Mouse (Mus musculus) neural tube, embryonic 12.5 days (tissue): ENCODE measurements around the gene Kcnd1. TPM values are rescaled to one million over a fixed set of nuclear protein-coding genes. Genes with fewer than 3 reads are reported as not detected.
A peak's percentile ranks its signal among the peaks of the same experiment; 100 is the strongest.
"Not testable (repeated sequence)": the region's sequence is repeated elsewhere in the genome, so short reads cannot be mapped to it uniquely, and the experiment has no call there.

ENCODE experiments used
- ATAC-seq: fragments of 200-750 bp; cut with Nextera tagmentation; 2 replicates; pipeline ENCODE4 v1.8.0; 2017; ENCODE audit warnings: low read depth, mild to moderate bottlenecking, moderate TSS enrichment, moderate library complexity; ENCODE audit not compliant: low FRiP score
- H3K27ac ChIP-seq: fragments of 300-500 bp; sonication (generic); 2 replicates; pipeline ENCODE4 v1.5.1; 2016
- H3K27me3 ChIP-seq: fragments of 300-500 bp; sonication (generic); replicated peaks from 2 replicates; pipeline ENCODE4 v1.6.1; 2016; ENCODE audit warnings: mild to moderate bottlenecking
- H3K36me3 ChIP-seq: fragments of 300-500 bp; sonication (generic); 2 replicates; pipeline ENCODE4 v1.6.1; 2016; ENCODE audit warnings: mild to moderate bottlenecking
- H3K4me1 ChIP-seq: fragments of 300-500 bp; sonication (generic); 2 replicates; pipeline ENCODE4 v1.6.1; 2016
- H3K4me2 ChIP-seq: fragments of 300-500 bp; sonication (generic); replicated peaks from 2 replicates; pipeline ENCODE4 v1.6.1; 2016; ENCODE audit warnings: mild to moderate bottlenecking
- H3K4me3 ChIP-seq: fragments of 300-500 bp; sonication (generic); 2 replicates; pipeline ENCODE4 v1.5.1; 2016
- H3K9ac ChIP-seq: fragments of 300-500 bp; sonication (generic); 2 replicates; pipeline ENCODE4 v1.6.1; 2016; ENCODE audit warnings: mild to moderate bottlenecking
- H3K9me3 ChIP-seq: fragments of 300-500 bp; sonication (generic); 2 replicates; pipeline ENCODE4 v1.6.1; 2016; ENCODE audit warnings: mild to moderate bottlenecking
- WGBS: fragments of 180-500 bp; shearing (Covaris S2); methylation state at CpG from one replicate; pipeline ENCODE4 v1.1.7; 2016; 5-methylcytosine and 5-hydroxymethylcytosine counted together
- polyA plus RNA-seq: library from polyadenylated mRNA; unstranded; fragments of >200 nt; fragmentation: Nextera tagmentation; extraction: Ambion mirVana; gene quantifications from 2 replicates; pipeline ENCODE4 v1.2.1, GENCODE M21; 2016

Gene Kcnd1
- polyA plus RNA-seq, 1 experiment from 2014 or later = 2.3 TPM

GRCm38 (mm10) chrX:7797327-7797726, 24.8 kb upstream of the Kcnd1 start:
- ATAC-seq = no peak
- no peaks in the 10 kb centered on the region for H3K9me3 ChIP-seq
- no peak overlapping the region for H3K4me3 ChIP-seq
- no peak overlapping the region for H3K27ac ChIP-seq
- WGBS = 80% methylated on average over 3 of the region's 3 CpGs
- peaks cover 24% of the 10 kb centered on the region; the same call in 1 of the 2 replicates for H3K36me3 ChIP-seq
- no peak overlapping the region for H3K4me2 ChIP-seq
- no peak overlapping the region for H3K9ac ChIP-seq
- no peaks in the 10 kb centered on the region for H3K27me3 ChIP-seq
- H3K4me1 ChIP-seq = no peaks in the 10 kb centered on the region

- H3K9ac ChIP-seq, H3K27ac ChIP-seq, H3K9me3 ChIP-seq, H3K4me3 ChIP-seq, H3K4me1 ChIP-seq, H3K4me2 ChIP-seq, H3K27me3 ChIP-seq, ATAC-seq: not testable (repeated sequence)
- WGBS = 81% methylated on average over 2 of the region's 2 CpGs
- H3K36me3 ChIP-seq = peaks cover 47% of the 10 kb centered on the region
Observed at GRCm38 (mm10) chrX:7802157-7802556, 19.9 kb upstream of the Kcnd1 start.

- not testable (repeated sequence) for H3K27me3 ChIP-seq, H3K4me1 ChIP-seq, H3K4me3 ChIP-seq, H3K9ac ChIP-seq, H3K9me3 ChIP-seq, H3K27ac ChIP-seq, ATAC-seq, H3K4me2 ChIP-seq
- H3K36me3 ChIP-seq = peaks cover 44% of the 10 kb centered on the region
- 55% methylated on average over 8 of the region's 8 CpGs for WGBS
Observed at GRCm38 (mm10) chrX:7815016-7815415, 7.1 kb upstream of the Kcnd1 start.

DNA sequence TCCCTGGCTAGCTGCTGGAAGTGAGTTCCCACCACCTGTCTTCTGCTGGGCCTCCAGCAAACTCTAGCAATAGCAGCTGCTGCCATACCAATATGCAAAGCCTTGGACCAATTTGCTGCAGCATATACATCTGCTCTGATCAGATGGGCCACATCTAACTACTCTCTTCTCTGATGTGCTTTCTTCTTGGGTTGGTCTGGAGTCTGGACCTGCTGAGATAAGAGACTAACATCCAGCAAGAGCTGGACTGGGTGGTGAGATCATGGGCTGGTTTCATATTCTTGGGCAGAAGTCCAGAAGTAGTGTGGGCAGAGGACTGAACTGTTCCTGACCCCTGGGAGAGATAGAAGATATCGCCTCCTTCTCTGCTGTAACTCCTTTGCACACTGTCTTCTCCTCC, 15.1 kb downstream of the Kcnd1 start:
- Histone ChIP-seq H3K27ac (no peak overlapping the region), H3K9ac (no peak overlapping the region), H3K4me1 (no peaks in the 10 kb centered on the region), H3K4me3 (no peak overlapping the region), H3K9me3 (no peaks in the 10 kb centered on the region), H3K27me3 (no peaks in the 10 kb centered on the region), H3K4me2 (no peak overlapping the region), H3K36me3 (no peaks in the 10 kb centered on the region)
- no peak for ATAC-seq
- 82% methylated on average over 1 of the region's 1 CpGs for WGBS

- H3K4me3 ChIP-seq = peak overlapping the region; percentile 83
- no peak overlapping the region for H3K27ac ChIP-seq
- WGBS = 15% methylated on average over 7 of the region's 7 CpGs
- no peaks in the 10 kb centered on the region for H3K27me3 ChIP-seq
- H3K4me2 ChIP-seq = peak overlapping the region; percentile 49
- peaks cover 12% of the 10 kb centered on the region; the same call in 1 of the 2 replicates for H3K4me1 ChIP-seq
- no peaks in the 10 kb centered on the region for H3K36me3 ChIP-seq
- no peaks in the 10 kb centered on the region for H3K9me3 ChIP-seq
- no peak overlapping the region for H3K9ac ChIP-seq
- no peak for ATAC-seq
Observed at GRCm38 (mm10) chrX:7840842-7841162, 18.7 kb downstream of the Kcnd1 start.

DNA sequence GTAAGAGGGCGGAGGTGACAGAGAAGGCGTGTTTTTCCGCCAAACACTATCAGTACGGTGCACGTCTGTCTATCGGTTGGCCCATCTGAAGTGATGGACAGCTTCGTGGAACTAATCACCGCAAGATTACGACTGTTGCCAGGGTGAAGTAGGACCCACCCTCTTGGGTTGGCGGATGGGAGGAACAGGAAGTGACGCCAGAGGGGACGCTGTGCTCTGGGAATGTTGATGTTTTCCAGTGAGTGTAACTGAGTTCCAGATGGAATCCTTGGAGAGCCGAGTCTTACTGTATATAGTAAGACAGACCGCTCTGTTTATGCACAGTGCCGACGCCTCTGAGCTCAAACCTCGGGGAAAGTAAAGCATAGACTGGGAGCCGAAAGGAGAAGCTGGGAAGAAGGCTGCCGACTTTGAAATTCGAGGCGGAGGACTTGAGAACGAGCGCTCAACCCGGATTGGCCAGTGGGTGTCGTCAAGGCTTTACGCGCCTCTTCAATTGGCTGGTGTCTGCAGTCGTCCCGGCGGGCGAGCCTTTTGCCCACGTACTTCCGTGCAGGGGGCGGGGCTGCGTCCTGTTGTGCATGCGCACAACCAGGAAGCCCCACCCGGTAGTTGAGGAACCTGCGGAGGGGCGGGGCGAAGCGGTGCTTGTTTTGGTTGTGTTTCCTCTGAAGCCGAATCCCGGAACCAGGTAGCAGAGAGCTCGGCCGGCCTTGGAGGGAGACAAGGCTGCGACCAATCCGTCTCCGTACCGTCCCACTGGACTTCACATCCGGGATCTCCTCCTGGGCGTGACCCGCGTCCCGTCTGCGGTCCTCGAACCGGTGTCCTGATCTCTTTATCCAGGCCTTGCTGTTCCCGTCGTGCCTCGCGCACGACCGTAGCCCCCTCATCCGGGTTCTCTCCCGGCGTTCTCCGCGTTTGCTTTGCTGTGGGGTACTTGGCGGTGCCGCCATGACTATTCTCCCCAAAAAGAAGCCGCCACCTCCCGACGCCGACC, 19.4 kb downstream of the Kcnd1 start, which contains the start of gene Otud5:
Gene Otud5 (plus strand): TSS at position 202 of the 1,000 bp plus-strand sequence.
- ATAC-seq = peak; percentile 98
- WGBS = 14% methylated on average over 74 of the region's 74 CpGs
- Histone ChIP-seq H3K4me3 (peak within 1 kb of the TSS; percentile 83), H3K27ac (peak within 1 kb of the TSS; percentile 57), H3K4me1 (peaks cover 12% of the 10 kb centered on the region; the same call in 1 of the 2 replicates), H3K9me3 (no peaks in the 10 kb centered on the region), H3K27me3 (no peaks in the 10 kb centered on the region), H3K36me3 (no peaks in the 10 kb centered on the region), H3K9ac (peak within 1 kb of the TSS; percentile 86), H3K4me2 (peak within 1 kb of the TSS; percentile 72)

DNA sequence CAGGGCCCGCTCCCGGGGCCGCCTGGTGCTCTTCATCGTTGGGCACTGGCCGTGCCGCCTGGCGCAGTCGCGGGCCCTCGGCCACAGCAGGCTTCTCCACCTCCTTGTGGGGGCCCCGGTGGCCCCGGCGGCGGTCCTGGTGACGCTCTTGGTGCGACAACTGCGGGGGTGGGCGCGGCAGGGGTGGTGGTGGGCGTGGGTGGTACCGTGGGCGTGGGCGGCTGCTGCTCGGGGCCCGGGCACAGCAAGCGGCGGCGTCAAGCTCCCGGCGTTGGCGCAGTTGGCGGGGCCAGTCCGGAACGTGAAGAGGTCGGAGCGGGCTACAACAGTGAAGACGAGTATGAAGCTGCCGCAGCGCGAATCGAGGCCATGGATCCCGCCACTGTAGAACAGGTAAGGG, 20.2 kb downstream of the Kcnd1 start:
- peak overlapping the region; percentile 72 for H3K4me2 ChIP-seq
- peak overlapping the region; percentile 86 for H3K9ac ChIP-seq
- ATAC-seq = no peak; the same call in 1 of the 2 replicates
- H3K9me3 ChIP-seq = no peaks in the 10 kb centered on the region
- no peaks in the 10 kb centered on the region for H3K36me3 ChIP-seq
- peaks cover 12% of the 10 kb centered on the region; the same call in 1 of the 2 replicates for H3K4me1 ChIP-seq
- H3K27ac ChIP-seq = peak overlapping the region; percentile 57
- no peaks in the 10 kb centered on the region for H3K27me3 ChIP-seq
- WGBS = 18% methylated on average over 42 of the region's 42 CpGs
- H3K4me3 ChIP-seq = peak overlapping the region; percentile 83

- no peaks in the 10 kb centered on the region for H3K27me3 ChIP-seq
- H3K27ac ChIP-seq = no peak overlapping the region
- H3K4me1 ChIP-seq = peaks cover 10% of the 10 kb centered on the region; the same call in 1 of the 2 replicates
- WGBS = 63% methylated on average over 2 of the region's 2 CpGs
- H3K4me3 ChIP-seq = no peak overlapping the region
- no peaks in the 10 kb centered on the region for H3K9me3 ChIP-seq
- H3K9ac ChIP-seq = no peak overlapping the region
- ATAC-seq = no peak
- H3K36me3 ChIP-seq = no peaks in the 10 kb centered on the region; the same call in 1 of the 2 replicates
- H3K4me2 ChIP-seq = no peak overlapping the region
Observed at GRCm38 (mm10) chrX:7847845-7848244, 25.8 kb downstream of the Kcnd1 start.

- no peak overlapping the region for H3K9ac ChIP-seq
- no peaks in the 10 kb centered on the region for H3K9me3 ChIP-seq
- WGBS = 59% methylated on average over 2 of the region's 2 CpGs
- no peak for ATAC-seq
- H3K36me3 ChIP-seq = no peaks in the 10 kb centered on the region; the same call in 1 of the 2 replicates
- no peaks in the 10 kb centered on the region for H3K4me1 ChIP-seq
- no peak overlapping the region for H3K4me3 ChIP-seq
- no peak overlapping the region for H3K4me2 ChIP-seq
- no peaks in the 10 kb centered on the region for H3K27me3 ChIP-seq
- no peak overlapping the region for H3K27ac ChIP-seq
Observed at GRCm38 (mm10) chrX:7854578-7854977, 32.5 kb downstream of the Kcnd1 start.

- Histone ChIP-seq H3K9me3 (no peaks in the 10 kb centered on the region), H3K4me1 (no peaks in the 10 kb centered on the region), H3K4me3 (no peak overlapping the region), H3K9ac (no peak overlapping the region), H3K4me2 (no peak overlapping the region), H3K36me3 (no peaks in the 10 kb centered on the region; the same call in 1 of the 2 replicates), H3K27ac (no peak overlapping the region), H3K27me3 (no peaks in the 10 kb centered on the region)
- no peak for ATAC-seq
- 96% methylated on average over 3 of the region's 3 CpGs for WGBS
Observed at GRCm38 (mm10) chrX:7859191-7859753, 37.2 kb downstream of the Kcnd1 start.

GRCm38 (mm10) chrX:7863181-7863580, 41.1 kb downstream of the Kcnd1 start:
- no peak for ATAC-seq
- WGBS = 87% methylated on average over 1 of the region's 1 CpGs

DNA sequence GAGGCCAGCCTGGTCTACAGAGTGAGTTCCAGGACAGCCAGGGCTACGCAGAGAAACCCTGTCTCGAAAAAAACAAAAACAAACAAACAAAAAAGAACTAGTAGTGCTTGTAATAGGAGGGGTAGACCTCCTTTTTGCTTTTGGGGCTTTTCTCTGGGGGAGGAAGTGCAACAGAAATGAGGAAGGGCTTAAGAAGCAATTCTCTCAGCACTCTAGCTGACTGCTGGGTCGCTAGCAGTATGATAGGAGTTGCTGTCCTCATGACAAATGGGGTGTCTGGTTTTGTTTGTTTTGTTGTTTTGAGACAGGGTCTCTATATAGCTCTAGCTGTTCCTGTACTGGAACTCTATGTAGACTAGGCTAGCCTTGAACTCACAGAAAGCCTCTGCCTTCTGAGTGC, 42.5 kb downstream of the Kcnd1 start:
- no peaks in the 10 kb centered on the region for H3K4me1 ChIP-seq
- H3K9ac ChIP-seq = no peak overlapping the region
- no peak for ATAC-seq
- peaks cover 9% of the 10 kb centered on the region for H3K36me3 ChIP-seq
- no peaks in the 10 kb centered on the region for H3K9me3 ChIP-seq
- no peak overlapping the region for H3K4me3 ChIP-seq
- 80% methylated on average over 3 of the region's 3 CpGs for WGBS
- no peak overlapping the region for H3K27ac ChIP-seq
- H3K4me2 ChIP-seq = no peak overlapping the region
- H3K27me3 ChIP-seq = no peaks in the 10 kb centered on the region

More at GRCm38 (mm10) chrX:7863181-7863580, 41.1 kb downstream of the Kcnd1 start:
- Histone ChIP-seq H3K27ac (no peak overlapping the region), H3K36me3 (peaks cover 8% of the 10 kb centered on the region), H3K4me2 (no peak overlapping the region), H3K27me3 (no peaks in the 10 kb centered on the region), H3K4me3 (no peak overlapping the region), H3K9ac (no peak overlapping the region), H3K9me3 (no peaks in the 10 kb centered on the region), H3K4me1 (no peaks in the 10 kb centered on the region)
